Mouse (Mus musculus): ENCODE data around the gene Anks1b. TPM values are rescaled to one million over a fixed set of nuclear protein-coding genes. Genes with fewer than 3 reads are reported as not detected.

Anks1b gene
- polyA plus RNA-seq, 1 experiment from 2014 or later: 52.2 TPM

- peaks cover 43% of the 10 kb centered on the region for H3K36me3 ChIP-seq
- H3K9ac ChIP-seq: no peak overlapping the region
- no peak overlapping the region for H3K4me3 ChIP-seq
- no peaks in the 10 kb centered on the region for H3K4me1 ChIP-seq (replicated peaks)
- ATAC-seq (ENCODE audit: low FRiP score): no peak
- H3K4me2 ChIP-seq: no peak overlapping the region
- 85% methylated on average over 14 of the region's 14 CpGs for WGBS
- no peak overlapping the region for H3K27ac ChIP-seq
- H3K27me3 ChIP-seq: no peaks in the 10 kb centered on the region
- no peaks in the 10 kb centered on the region for H3K9me3 ChIP-seq
Measured at GRCm38 (mm10) chr10:90942001-90942700, 1068.8 kb downstream of the Anks1b start.

GRCm38 (mm10) chr10:90947043-90947442 is 1073.7 kb downstream of the Anks1b start:
- Histone ChIP-seq H3K9ac (no peak overlapping the region), H3K9me3 (no peaks in the 10 kb centered on the region), H3K27ac (no peak overlapping the region), H3K36me3 (peaks cover 62% of the 10 kb centered on the region), H3K4me2 (no peak overlapping the region), H3K4me1 (replicated peaks) (no peaks in the 10 kb centered on the region), H3K4me3 (no peak overlapping the region), H3K27me3 (no peaks in the 10 kb centered on the region)
- ATAC-seq (ENCODE audit: low FRiP score): no peak
- WGBS: 88% methylated on average over 6 of the region's 6 CpGs

- no peak overlapping the region for H3K27ac ChIP-seq
- H3K27me3 ChIP-seq: no peaks in the 10 kb centered on the region
- WGBS: 91% methylated on average over 18 of the region's 18 CpGs
- H3K36me3 ChIP-seq: peaks cover 55% of the 10 kb centered on the region
- no peak for ATAC-seq (ENCODE audit: low FRiP score)
- no peak overlapping the region for H3K9ac ChIP-seq
- no peak overlapping the region for H3K4me3 ChIP-seq
- no peak overlapping the region for H3K4me2 ChIP-seq
- no peaks in the 10 kb centered on the region for H3K9me3 ChIP-seq
- no peaks in the 10 kb centered on the region for H3K4me1 ChIP-seq (replicated peaks)
Measured at GRCm38 (mm10) chr10:90947608-90948373, 1074.5 kb downstream of the Anks1b start.

- no peak overlapping the region for H3K4me3 ChIP-seq
- H3K4me2 ChIP-seq: no peak overlapping the region
- H3K36me3 ChIP-seq: peaks cover 39% of the 10 kb centered on the region
- H3K27ac ChIP-seq: no peak overlapping the region
- 91% methylated on average over 15 of the region's 15 CpGs for WGBS
- no peak for ATAC-seq (ENCODE audit: low FRiP score)
- no peak overlapping the region for H3K9ac ChIP-seq
- no peaks in the 10 kb centered on the region for H3K9me3 ChIP-seq
- no peaks in the 10 kb centered on the region for H3K27me3 ChIP-seq
- H3K4me1 ChIP-seq (replicated peaks): no peaks in the 10 kb centered on the region
Measured at GRCm38 (mm10) chr10:90953103-90953709, 1079.9 kb downstream of the Anks1b start.

GRCm38 (mm10) chr10:90953821-90954220 is 1080.5 kb downstream of the Anks1b start:
- no peak overlapping the region for H3K4me2 ChIP-seq
- WGBS: 83% methylated on average over 6 of the region's 6 CpGs
- no peaks in the 10 kb centered on the region for H3K9me3 ChIP-seq
- H3K4me3 ChIP-seq: no peak overlapping the region
- no peak for ATAC-seq (ENCODE audit: low FRiP score)
- no peaks in the 10 kb centered on the region for H3K4me1 ChIP-seq (replicated peaks)
- no peaks in the 10 kb centered on the region for H3K27me3 ChIP-seq
- H3K9ac ChIP-seq: no peak overlapping the region
- no peak overlapping the region for H3K27ac ChIP-seq
- peaks cover 34% of the 10 kb centered on the region for H3K36me3 ChIP-seq

- Histone ChIP-seq H3K4me1 (replicated peaks) (peaks cover 3% of the 10 kb centered on the region), H3K36me3 (peaks cover 15% of the 10 kb centered on the region; the same call in 1 of the 2 replicates), H3K9me3 (no peaks in the 10 kb centered on the region), H3K27me3 (peaks cover 5% of the 10 kb centered on the region; the same call in 1 of the 2 replicates), H3K4me2 (no peak overlapping the region), H3K4me3 (no peak overlapping the region), H3K9ac (no peak overlapping the region), H3K27ac (no peak overlapping the region)
- 82% methylated on average over 7 of the region's 7 CpGs for WGBS
- no peak for ATAC-seq (ENCODE audit: low FRiP score)
Measured at GRCm38 (mm10) chr10:90960374-90960773, 1087.1 kb downstream of the Anks1b start.

GRCm38 (mm10) chr10:90964511-90964910 is 1091.2 kb downstream of the Anks1b start:
- no peak overlapping the region for H3K9ac ChIP-seq
- peaks cover 23% of the 10 kb centered on the region for H3K4me1 ChIP-seq (replicated peaks)
- peaks cover 13% of the 10 kb centered on the region for H3K36me3 ChIP-seq
- no peak overlapping the region for H3K4me2 ChIP-seq
- H3K9me3 ChIP-seq: no peaks in the 10 kb centered on the region
- H3K27ac ChIP-seq: no peak overlapping the region
- 22% methylated on average over 9 of the region's 9 CpGs for WGBS
- H3K27me3 ChIP-seq: peaks cover 42% of the 10 kb centered on the region
- no peak overlapping the region for H3K4me3 ChIP-seq
- ATAC-seq (ENCODE audit: low FRiP score): no peak

GRCm38 (mm10) chr10:90965671-90966315 is 1092.5 kb downstream of the Anks1b start:
- no peak overlapping the region for H3K4me2 ChIP-seq
- no peak overlapping the region for H3K9ac ChIP-seq
- H3K9me3 ChIP-seq: no peaks in the 10 kb centered on the region
- H3K4me1 ChIP-seq (replicated peaks): peaks cover 30% of the 10 kb centered on the region
- 52% methylated on average over 14 of the region's 14 CpGs for WGBS
- peaks cover 13% of the 10 kb centered on the region for H3K36me3 ChIP-seq
- no peak for ATAC-seq (ENCODE audit: low FRiP score)
- no peak overlapping the region for H3K27ac ChIP-seq
- H3K27me3 ChIP-seq: peaks cover 51% of the 10 kb centered on the region
- H3K4me3 ChIP-seq: no peak overlapping the region

- no peak overlapping the region for H3K4me2 ChIP-seq
- peaks cover 30% of the 10 kb centered on the region for H3K4me1 ChIP-seq (replicated peaks)
- no peak for ATAC-seq (ENCODE audit: low FRiP score)
- H3K4me3 ChIP-seq: no peak overlapping the region
- 22% methylated on average over 9 of the region's 9 CpGs for WGBS
- peaks cover 13% of the 10 kb centered on the region for H3K36me3 ChIP-seq
- peaks cover 51% of the 10 kb centered on the region for H3K27me3 ChIP-seq
- no peak overlapping the region for H3K27ac ChIP-seq
- no peak overlapping the region for H3K9ac ChIP-seq
- no peaks in the 10 kb centered on the region for H3K9me3 ChIP-seq
Measured at GRCm38 (mm10) chr10:90966821-90967220, 1093.5 kb downstream of the Anks1b start.

- peaks cover 30% of the 10 kb centered on the region for H3K4me1 ChIP-seq (replicated peaks)
- H3K27me3 ChIP-seq: peaks cover 51% of the 10 kb centered on the region
- H3K36me3 ChIP-seq: peaks cover 13% of the 10 kb centered on the region
- 90% methylated on average over 10 of the region's 10 CpGs for WGBS
- no peak overlapping the region for H3K27ac ChIP-seq
- ATAC-seq (ENCODE audit: low FRiP score): no peak
- H3K4me3 ChIP-seq: no peak overlapping the region
- no peak overlapping the region for H3K4me2 ChIP-seq
- no peak overlapping the region for H3K9ac ChIP-seq
- no peaks in the 10 kb centered on the region for H3K9me3 ChIP-seq
Measured at GRCm38 (mm10) chr10:90968247-90968646, 1094.9 kb downstream of the Anks1b start.

- H3K9ac ChIP-seq: peak overlapping the region; percentile 68
- WGBS: 3% methylated on average over 72 of the region's 72 CpGs
- peaks cover 30% of the 10 kb centered on the region for H3K4me1 ChIP-seq (replicated peaks)
- H3K9me3 ChIP-seq: no peaks in the 10 kb centered on the region
- H3K4me2 ChIP-seq: peak overlapping the region; percentile 82
- no peak overlapping the region for H3K27ac ChIP-seq
- ATAC-seq (ENCODE audit: low FRiP score): peak; percentile 43
- H3K27me3 ChIP-seq: peaks cover 51% of the 10 kb centered on the region
- H3K36me3 ChIP-seq: peaks cover 13% of the 10 kb centered on the region
- H3K4me3 ChIP-seq: peak overlapping the region; percentile 43
Measured at GRCm38 (mm10) chr10:90969355-90970174, 1096.3 kb downstream of the Anks1b start.

Measured in hindbrain, embryonic 13.5 days (tissue).